Mouse (Mus musculus): ENCODE measurements around the gene Rasgrp4. TPM values are rescaled to one million over a fixed set of nuclear protein-coding genes. Genes with fewer than 3 reads are reported as not detected.
A peak's percentile ranks its signal among the peaks of the same experiment; 100 is the strongest.

Rasgrp4 gene
- polyA plus RNA-seq, 1 experiment = 0.31 TPM

DNA sequence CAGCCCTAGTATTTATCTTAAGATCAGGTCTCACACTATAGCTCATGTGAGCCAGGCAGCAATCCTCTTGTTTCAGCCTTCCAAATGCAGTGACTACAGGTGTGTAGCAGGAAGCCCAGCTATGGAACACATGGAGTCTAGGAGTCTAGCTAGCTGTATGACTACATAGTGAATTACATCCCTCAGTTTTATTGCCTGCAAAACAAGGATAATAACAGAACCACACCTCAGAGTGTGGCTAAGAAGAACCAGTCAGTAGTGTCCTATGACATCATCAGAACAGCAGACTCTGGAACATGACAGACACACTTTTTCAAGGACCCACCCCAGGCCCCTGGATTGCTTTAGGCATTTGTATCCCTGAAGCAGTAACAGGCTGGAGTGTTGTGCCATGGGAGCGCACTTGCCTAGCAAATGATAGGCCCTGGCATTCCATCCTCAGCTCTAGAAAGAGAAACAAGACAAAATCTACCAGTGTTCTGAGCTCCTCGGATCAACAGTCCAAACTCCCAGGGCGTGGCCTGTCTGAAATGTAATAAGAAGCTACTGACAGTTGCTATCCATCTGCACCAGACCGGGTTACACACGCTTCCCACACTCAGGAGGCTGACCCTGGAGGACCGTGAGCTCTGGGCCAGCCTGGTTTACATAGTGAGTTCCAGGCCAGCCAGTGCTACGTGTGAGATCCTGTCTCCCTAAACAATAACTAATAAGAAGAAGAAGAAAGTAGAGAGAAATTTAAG, 12.1 kb downstream of the Rasgrp4 start:
- Histone ChIP-seq H3K36me3 (ENCODE audit: control insufficient read depth, insufficient read depth, low read length) (no peaks in the 10 kb centered on the region), H3K27me3 (ENCODE audit: control insufficient read depth, insufficient read depth, low read length) (no peaks in the 10 kb centered on the region), H3K4me3 (ENCODE audit: control insufficient read depth, low read depth, low read length) (no peak overlapping the region), H3K4me1 (ENCODE audit: control insufficient read depth, insufficient read depth, low read length) (peaks cover 14% of the 10 kb centered on the region), H3K27ac (ENCODE audit: control insufficient read depth, insufficient read depth, low read depth, low read length) (no peak overlapping the region)
- no peak for TF ChIP-seq POLR2A (IDR thresholded peaks at IDR 0.05; ENCODE audit: control insufficient read depth, low read depth, low read length)
- TF ChIP-seq CTCF (IDR thresholded peaks at IDR 0.05; ENCODE audit: control insufficient read depth, insufficient read depth, insufficient replicate concordance, low read depth, low read length) = no peak

DNA sequence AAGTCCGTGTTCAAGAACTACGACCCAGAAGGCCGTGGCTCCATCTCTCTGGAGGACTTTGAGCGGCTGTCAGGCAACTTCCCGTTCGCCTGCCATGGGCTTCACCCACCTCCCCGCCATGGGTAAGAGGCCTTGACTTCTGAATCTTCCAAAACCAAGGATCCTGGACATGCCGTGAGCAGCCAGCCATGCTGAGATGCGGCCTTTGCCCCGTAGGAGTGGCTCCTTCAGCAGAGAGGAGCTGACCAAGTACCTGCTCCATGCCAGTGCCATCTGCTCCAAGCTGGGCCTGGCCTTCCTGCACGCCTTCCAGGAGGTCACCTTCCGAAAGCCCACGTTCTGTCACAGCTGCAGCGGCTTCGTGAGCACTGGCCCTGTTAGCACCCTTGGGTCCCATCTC, 14.1 kb downstream of the Rasgrp4 start:
- no peaks in the 10 kb centered on the region for H3K36me3 ChIP-seq (ENCODE audit: control insufficient read depth, insufficient read depth, low read length)
- no peaks in the 10 kb centered on the region for H3K27me3 ChIP-seq (ENCODE audit: control insufficient read depth, insufficient read depth, low read length)
- no peak overlapping the region for H3K27ac ChIP-seq (ENCODE audit: control insufficient read depth, insufficient read depth, low read depth, low read length)
- TF ChIP-seq POLR2A (IDR thresholded peaks at IDR 0.05; ENCODE audit: control insufficient read depth, low read depth, low read length) (no peak), CTCF (IDR thresholded peaks at IDR 0.05; ENCODE audit: control insufficient read depth, insufficient read depth, insufficient replicate concordance, low read depth, low read length) (no peak)
- H3K4me1 ChIP-seq (ENCODE audit: control insufficient read depth, insufficient read depth, low read length) = peaks cover 11% of the 10 kb centered on the region
- H3K4me3 ChIP-seq (ENCODE audit: control insufficient read depth, low read depth, low read length) = no peak overlapping the region

DNA sequence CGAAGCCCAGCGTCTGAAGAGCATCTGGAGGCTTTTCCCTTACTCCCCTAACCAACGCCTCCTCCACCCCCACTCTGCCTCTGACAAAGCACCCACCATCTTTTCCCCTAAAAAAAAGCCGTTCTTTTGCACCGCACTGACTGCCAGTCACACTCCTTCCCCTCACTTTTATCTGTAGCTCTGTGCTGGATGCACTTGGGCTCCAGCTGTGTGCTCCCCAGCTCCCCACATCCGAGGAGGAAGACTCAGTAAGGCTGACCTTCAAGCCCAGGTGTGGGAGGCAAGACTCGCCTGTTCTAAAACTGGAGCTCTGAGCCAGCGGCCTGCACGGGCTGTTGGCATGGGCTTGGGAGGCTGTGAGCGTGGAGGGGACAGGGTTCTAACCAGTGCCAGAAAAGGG, 16.8 kb downstream of the Rasgrp4 start:
- Histone ChIP-seq H3K36me3 (ENCODE audit: control insufficient read depth, insufficient read depth, low read length) (peaks cover 1% of the 10 kb centered on the region; the same call in 1 of the 2 replicates), H3K4me1 (ENCODE audit: control insufficient read depth, insufficient read depth, low read length) (peaks cover 12% of the 10 kb centered on the region), H3K27ac (ENCODE audit: control insufficient read depth, insufficient read depth, low read depth, low read length) (no peak overlapping the region), H3K27me3 (ENCODE audit: control insufficient read depth, insufficient read depth, low read length) (no peaks in the 10 kb centered on the region), H3K4me3 (ENCODE audit: control insufficient read depth, low read depth, low read length) (no peak overlapping the region)
- no peak for TF ChIP-seq CTCF (IDR thresholded peaks at IDR 0.05; ENCODE audit: control insufficient read depth, insufficient read depth, insufficient replicate concordance, low read depth, low read length)
- TF ChIP-seq POLR2A (IDR thresholded peaks at IDR 0.05; ENCODE audit: control insufficient read depth, low read depth, low read length) = no peak

DNA sequence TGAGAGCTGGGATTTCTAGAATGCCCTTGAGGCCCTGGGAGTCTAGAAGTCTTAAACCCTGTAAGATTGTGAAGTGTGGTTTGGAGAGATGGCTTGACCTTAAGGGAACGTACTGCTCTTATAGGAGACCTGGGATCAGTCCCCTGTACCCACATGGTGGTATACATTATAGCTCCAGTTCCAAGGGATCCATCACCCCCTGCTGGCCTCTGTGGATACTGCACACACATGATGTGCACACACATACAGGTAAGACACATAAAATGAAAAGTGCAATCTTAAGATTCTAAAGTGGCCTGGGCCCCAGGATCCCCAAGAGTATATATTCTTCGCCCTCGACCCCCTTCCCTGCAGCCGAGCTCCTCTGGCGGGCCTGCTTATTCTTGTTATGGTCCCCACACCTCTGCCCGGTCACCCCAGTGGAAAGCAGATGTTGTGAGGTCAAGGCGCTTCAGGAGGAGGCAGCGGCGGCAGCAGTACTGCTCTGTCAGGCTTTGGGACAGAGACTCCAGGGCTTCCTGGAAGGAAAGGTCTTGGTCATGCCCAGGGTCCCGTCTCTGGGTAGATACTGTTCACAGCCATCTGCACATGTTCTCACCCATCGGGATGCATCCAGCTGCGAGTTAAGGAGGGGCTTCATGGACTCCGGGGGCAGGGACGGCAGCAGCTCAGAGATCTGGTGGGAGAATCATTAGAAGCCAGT, 19.5 kb downstream of the Rasgrp4 start:
- peaks cover 16% of the 10 kb centered on the region for H3K4me1 ChIP-seq (ENCODE audit: control insufficient read depth, insufficient read depth, low read length)
- no peak overlapping the region for H3K27ac ChIP-seq (ENCODE audit: control insufficient read depth, insufficient read depth, low read depth, low read length)
- H3K4me3 ChIP-seq (ENCODE audit: control insufficient read depth, low read depth, low read length) = peak overlapping the region; percentile 39
- no peaks in the 10 kb centered on the region for H3K27me3 ChIP-seq (ENCODE audit: control insufficient read depth, insufficient read depth, low read length)
- peaks cover 1% of the 10 kb centered on the region; the same call in 1 of the 2 replicates for H3K36me3 ChIP-seq (ENCODE audit: control insufficient read depth, insufficient read depth, low read length)
- TF ChIP-seq POLR2A (IDR thresholded peaks at IDR 0.05; ENCODE audit: control insufficient read depth, low read depth, low read length) = no peak
- TF ChIP-seq CTCF (IDR thresholded peaks at IDR 0.05; ENCODE audit: control insufficient read depth, insufficient read depth, insufficient replicate concordance, low read depth, low read length) = no peak

DNA sequence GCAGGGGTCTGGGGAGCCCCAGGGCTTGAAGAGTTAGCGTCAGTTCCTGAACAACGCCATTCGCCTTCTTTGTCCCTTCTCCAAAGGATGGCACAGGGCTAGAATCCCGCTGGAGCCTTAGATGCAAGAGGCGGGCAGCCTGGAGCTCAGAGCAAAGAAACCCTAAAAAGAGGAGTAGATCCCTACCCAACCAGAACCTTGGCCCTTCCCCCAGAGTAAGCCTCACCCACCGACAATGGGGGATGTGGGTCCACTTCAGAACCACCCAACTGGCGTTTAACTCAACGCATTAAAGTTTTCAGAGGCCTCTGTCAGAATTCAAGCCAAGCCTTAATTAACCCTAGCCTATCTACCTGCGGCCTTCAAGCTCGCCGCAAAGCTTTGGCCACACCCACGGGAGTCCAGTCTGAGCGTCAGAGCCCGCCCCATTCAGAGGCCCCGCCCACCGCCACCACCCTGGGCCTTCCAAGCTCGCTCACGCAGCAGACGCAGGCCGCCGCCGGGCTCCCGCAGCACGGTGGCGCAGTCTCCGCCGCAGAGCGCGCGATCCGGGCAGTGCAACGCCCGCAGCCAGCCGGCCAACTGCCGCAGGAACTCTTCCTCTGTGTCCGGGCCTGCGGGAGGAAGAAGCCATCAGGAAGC, 20.7 kb downstream of the Rasgrp4 start:
- peak overlapping the region; percentile 92 for H3K27ac ChIP-seq (ENCODE audit: control insufficient read depth, insufficient read depth, low read depth, low read length)
- TF ChIP-seq POLR2A (IDR thresholded peaks at IDR 0.05; ENCODE audit: control insufficient read depth, low read depth, low read length) = peak; percentile 56
- no peak for TF ChIP-seq CTCF (IDR thresholded peaks at IDR 0.05; ENCODE audit: control insufficient read depth, insufficient read depth, insufficient replicate concordance, low read depth, low read length)
- no peaks in the 10 kb centered on the region for H3K27me3 ChIP-seq (ENCODE audit: control insufficient read depth, insufficient read depth, low read length)
- H3K36me3 ChIP-seq (ENCODE audit: control insufficient read depth, insufficient read depth, low read length) = peaks cover 1% of the 10 kb centered on the region; the same call in 1 of the 2 replicates
- peak overlapping the region; percentile 91 for H3K4me3 ChIP-seq (ENCODE audit: control insufficient read depth, low read depth, low read length)
- H3K4me1 ChIP-seq (ENCODE audit: control insufficient read depth, insufficient read depth, low read length) = peaks cover 16% of the 10 kb centered on the region

DNA sequence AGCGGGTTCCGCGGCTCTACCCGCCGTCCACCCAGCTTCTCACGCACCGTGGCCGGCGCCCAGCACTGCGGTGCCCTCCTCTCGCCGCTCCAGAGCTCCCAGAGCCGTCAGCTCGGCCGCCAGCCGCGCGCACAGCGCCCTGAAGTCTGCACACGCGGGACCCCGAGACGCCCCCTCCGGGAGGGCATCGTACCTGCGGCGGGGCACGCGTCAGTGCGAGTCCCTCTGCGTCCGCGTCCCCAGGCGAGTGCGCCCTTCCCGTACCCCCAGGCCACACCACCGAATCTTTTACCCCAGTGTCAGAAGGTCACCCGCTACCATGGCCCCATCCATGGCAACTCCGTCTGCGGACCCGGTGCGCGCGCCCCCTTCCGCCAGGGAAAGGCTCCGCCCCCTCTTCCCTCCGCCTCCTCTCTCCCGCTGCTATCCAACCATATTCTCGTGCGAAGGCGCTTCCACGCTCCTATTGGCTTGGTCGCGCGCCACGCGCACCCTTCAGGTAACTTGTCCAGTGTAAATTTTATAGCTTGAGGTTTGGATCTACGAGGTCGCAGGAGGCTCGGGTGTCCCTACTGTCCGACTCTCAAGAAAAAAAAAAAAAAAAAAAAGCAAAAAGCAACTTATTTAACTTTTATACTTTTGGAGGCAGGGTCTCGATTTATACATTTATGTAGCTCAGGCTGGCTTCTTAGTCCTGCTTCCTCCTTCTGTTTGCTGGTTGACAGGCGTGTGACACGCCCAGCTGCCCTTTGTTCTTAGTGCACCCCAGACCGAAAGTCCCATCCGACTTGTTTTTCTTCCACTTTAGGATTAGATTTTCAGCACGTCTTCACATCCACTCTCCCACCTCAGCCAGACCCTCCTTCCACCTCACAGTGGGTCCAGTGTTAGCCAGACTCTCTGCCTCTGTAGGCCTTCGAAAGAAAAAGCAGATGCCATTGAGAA, 21.5 kb downstream of the Rasgrp4 start, which contains the start of gene Fam98c:
Gene Fam98c, minus strand, starts transcription at position 397 of the 945 bp plus-strand sequence.
- TF ChIP-seq POLR2A (IDR thresholded peaks at IDR 0.05; ENCODE audit: control insufficient read depth, low read depth, low read length) = peak; percentile 3; the same call in 1 of the 2 replicates
- 0 out of 2 replicates have a peak, but pooled peaks have one; percentile 11 for TF ChIP-seq CTCF (IDR thresholded peaks at IDR 0.05; ENCODE audit: control insufficient read depth, insufficient read depth, insufficient replicate concordance, low read depth, low read length)
- H3K4me3 ChIP-seq (ENCODE audit: control insufficient read depth, low read depth, low read length) = peak within 1 kb of the TSS; percentile 91

More for the DNA sequence above, 21.5 kb downstream of the Rasgrp4 start, which contains the start of gene Fam98c:
- Histone ChIP-seq H3K27ac (ENCODE audit: control insufficient read depth, insufficient read depth, low read depth, low read length) (peak within 1 kb of the TSS; percentile 92), H3K4me1 (ENCODE audit: control insufficient read depth, insufficient read depth, low read length) (peaks cover 16% of the 10 kb centered on the region), H3K27me3 (ENCODE audit: control insufficient read depth, insufficient read depth, low read length) (no peaks in the 10 kb centered on the region), H3K36me3 (ENCODE audit: control insufficient read depth, insufficient read depth, low read length) (peaks cover 1% of the 10 kb centered on the region; the same call in 1 of the 2 replicates)
